Mouse (Mus musculus) midbrain, embryonic 12.5 days (tissue): ENCODE results near the gene Mplkip. TPM values are rescaled to one million over a fixed set of nuclear protein-coding genes. Genes with fewer than 3 reads are reported as not detected.
A peak's percentile ranks its signal among the peaks of the same experiment; 100 is the strongest.

Source experiments
- ATAC-seq: fragments of 200-750 bp; cut with Nextera tagmentation; 2 replicates; pipeline ENCODE4 v1.8.0; 2017; ENCODE audit warnings: low read depth, moderate TSS enrichment, moderate library complexity; ENCODE audit not compliant: low FRiP score
- H3K27ac ChIP-seq: fragments of 300-500 bp; sonication (generic); replicated peaks from 2 replicates; pipeline ENCODE4 v1.5.1; 2016; ENCODE audit warnings: mild to moderate bottlenecking
- H3K27me3 ChIP-seq: fragments of 300-500 bp; sonication (generic); 2 replicates; pipeline ENCODE4 v1.6.1; 2016; ENCODE audit warnings: mild to moderate bottlenecking
- H3K36me3 ChIP-seq: fragments of 300-500 bp; sonication (generic); 2 replicates; pipeline ENCODE4 v1.6.1; 2016
- H3K4me1 ChIP-seq: fragments of 300-500 bp; sonication (generic); 2 replicates; pipeline ENCODE4 v1.6.1; 2016
- H3K4me2 ChIP-seq: fragments of 300-500 bp; sonication (generic); replicated peaks from 2 replicates; pipeline ENCODE4 v1.6.1; 2016; ENCODE audit warnings: mild to moderate bottlenecking, moderate library complexity
- H3K4me3 ChIP-seq: fragments of 300-500 bp; sonication (generic); 2 replicates; pipeline ENCODE4 v1.5.1; 2016; ENCODE audit warnings: mild to moderate bottlenecking
- H3K9ac ChIP-seq: fragments of 300-500 bp; sonication (generic); replicated peaks from 2 replicates; pipeline ENCODE4 v1.6.1; 2016; ENCODE audit warnings: mild to moderate bottlenecking, moderate library complexity
- H3K9me3 ChIP-seq: fragments of 300-500 bp; sonication (generic); 2 replicates; pipeline ENCODE4 v1.6.1; 2016; ENCODE audit warnings: mild to moderate bottlenecking
- WGBS: fragments of 180-500 bp; shearing (Covaris S2); methylation state at CpG from one replicate; pipeline ENCODE4 v1.1.7; 2016; 5-methylcytosine and 5-hydroxymethylcytosine counted together
- microRNA counts: library from miRNA; unstranded; fragments of <30 nt; microRNA quantifications from one replicate; lab custom pipeline; 2017
- microRNA-seq: library from miRNA; unstranded; fragments of <30 nt; microRNA quantifications from one replicate; pipeline ENCODE4, GENCODE M21; 2017
- polyA plus RNA-seq: library from polyadenylated mRNA; unstranded; fragments of >200 nt; fragmentation: Nextera tagmentation; extraction: Ambion mirVana; gene quantifications from 2 replicates; pipeline ENCODE4 v1.2.1, GENCODE M21; 2016

Gene Mplkip
- polyA plus RNA-seq, 1 experiment from 2014 or later = 59.4 TPM

GRCm38 (mm10) chr13:17705188-17705826 lies 10.3 kb downstream of the Mplkip start:
- no peak overlapping the region for H3K4me2 ChIP-seq
- no peak for ATAC-seq
- no peak overlapping the region for H3K9ac ChIP-seq
- no peaks in the 10 kb centered on the region for H3K36me3 ChIP-seq
- H3K9me3 ChIP-seq = no peaks in the 10 kb centered on the region
- H3K4me1 ChIP-seq = no peaks in the 10 kb centered on the region
- no peak overlapping the region for H3K4me3 ChIP-seq
- H3K27me3 ChIP-seq = no peaks in the 10 kb centered on the region
- H3K27ac ChIP-seq = no peak overlapping the region
- WGBS = 90% methylated on average over 6 of the region's 6 CpGs

- Histone ChIP-seq H3K9ac (no peak overlapping the region), H3K27me3 (no peaks in the 10 kb centered on the region), H3K36me3 (no peaks in the 10 kb centered on the region), H3K4me2 (no peak overlapping the region), H3K4me3 (no peak overlapping the region), H3K9me3 (no peaks in the 10 kb centered on the region), H3K4me1 (no peaks in the 10 kb centered on the region), H3K27ac (no peak overlapping the region)
- ATAC-seq = peak; percentile 30; the same call in 1 of the 2 replicates
- WGBS = 82% methylated on average over 5 of the region's 5 CpGs
These were observed 13.9 kb downstream of the Mplkip start for GRCm38 (mm10) chr13:17708784-17709311.

GRCm38 (mm10) chr13:17717357-17717756 lies 22.4 kb downstream of the Mplkip start:
- H3K27ac ChIP-seq = no peak overlapping the region
- H3K4me1 ChIP-seq = no peaks in the 10 kb centered on the region
- no peak overlapping the region for H3K4me2 ChIP-seq
- 77% methylated on average over 1 of the region's 1 CpGs for WGBS
- H3K9ac ChIP-seq = no peak overlapping the region
- H3K4me3 ChIP-seq = no peak overlapping the region
- H3K9me3 ChIP-seq = no peaks in the 10 kb centered on the region
- no peak for ATAC-seq
- peaks cover 34% of the 10 kb centered on the region for H3K36me3 ChIP-seq
- H3K27me3 ChIP-seq = no peaks in the 10 kb centered on the region

GRCm38 (mm10) chr13:17727922-17728321 lies 32.9 kb downstream of the Mplkip start:
- H3K4me3 ChIP-seq = no peak overlapping the region
- no peak overlapping the region for H3K4me2 ChIP-seq
- H3K9me3 ChIP-seq = no peaks in the 10 kb centered on the region
- 92% methylated on average over 4 of the region's 4 CpGs for whole genome bisulfite sequencing
- H3K9ac ChIP-seq = no peak overlapping the region
- H3K36me3 ChIP-seq = peaks cover 9% of the 10 kb centered on the region
- ATAC-seq = no peak
- no peaks in the 10 kb centered on the region for H3K4me1 ChIP-seq
- H3K27me3 ChIP-seq = no peaks in the 10 kb centered on the region
- H3K27ac ChIP-seq = no peak overlapping the region

GRCm38 (mm10) chr13:17728798-17729197 lies 33.8 kb downstream of the Mplkip start:
- ATAC-seq = no peak
- 94% methylated on average over 3 of the region's 3 CpGs for WGBS
- no peaks in the 10 kb centered on the region for H3K4me1 ChIP-seq

More at GRCm38 (mm10) chr13:17728798-17729197, 33.8 kb downstream of the Mplkip start:
- H3K4me3 ChIP-seq = no peak overlapping the region
- H3K36me3 ChIP-seq = peaks cover 9% of the 10 kb centered on the region
- H3K9ac ChIP-seq = no peak overlapping the region
- no peaks in the 10 kb centered on the region for H3K9me3 ChIP-seq
- no peak overlapping the region for H3K4me2 ChIP-seq
- H3K27ac ChIP-seq = no peak overlapping the region
- no peaks in the 10 kb centered on the region for H3K27me3 ChIP-seq

MicroRNAs encoded within 50 kb of the gene (microRNA counts, 519-probe panel; counts per million panel counts)
- not detected for microRNA mmu-miR-466i (lab: Ali Mortazavi, UCI)

Small RNA genes lying within 50 kb of the gene (microRNA-seq; reads per million reads assigned to microRNA genes)
- gene Mir466i = not detected

Other genes with a start within 250 kb of the Mplkip start
- gene Sugct, start 361 bp downstream of the Mplkip start, polyA plus RNA-seq = 3.8 and 5.1 TPM in 2 replicates
- gene Cdk13, start 109.9 kb downstream of the Mplkip start, polyA plus RNA-seq = 20.1 and 23.7 TPM in 2 replicates
- gene Rala, start 249.0 kb downstream of the Mplkip start, polyA plus RNA-seq = 141 TPM in 2 replicates